Mouse (Mus musculus) embryonic facial prominence, embryonic 11.5 days (tissue): Measurements from ENCODE around the gene Tmcc3. TPM values are rescaled to one million over a fixed set of nuclear protein-coding genes. Genes with fewer than 3 reads are reported as not detected.

Experiments used
- ATAC-seq: fragments of 200-750 bp; cut with Nextera tagmentation; replicated peaks from 2 replicates; pipeline ENCODE4 v1.8.0; 2017; ENCODE audit warnings: low read depth; ENCODE audit not compliant: insufficient number of reproducible peaks, low FRiP score, low TSS enrichment
- DNase-seq: peaks from one replicate; pipeline ENCODE4 v3.0.0-alpha.2; 2015; ENCODE audit warnings: low spot score
- H3K27ac ChIP-seq: fragments of 300-500 bp; sonication (generic); replicated peaks from 2 replicates; pipeline ENCODE4 v1.5.1; 2014; ENCODE audit warnings: mild to moderate bottlenecking, low read depth, low read length, control low read depth
- H3K27me3 ChIP-seq: fragments of 300-500 bp; sonication (generic); 2 replicates; pipeline ENCODE4 v1.6.1; 2014; ENCODE audit warnings: mild to moderate bottlenecking, low read length, moderate library complexity, mixed read lengths; ENCODE audit not compliant: control insufficient read depth, insufficient read depth
- H3K36me3 ChIP-seq: fragments of 300-500 bp; sonication (generic); replicated peaks from 2 replicates; pipeline ENCODE4 v1.6.1; 2014; ENCODE audit warnings: low read depth, mild to moderate bottlenecking, low read length, moderate library complexity, mixed read lengths; ENCODE audit not compliant: control insufficient read depth, insufficient read depth
- H3K4me1 ChIP-seq: fragments of 300-500 bp; sonication (generic); 2 replicates; pipeline ENCODE4 v1.6.1; 2014; ENCODE audit warnings: low read length, mixed read lengths; ENCODE audit not compliant: control insufficient read depth, insufficient read depth
- H3K4me2 ChIP-seq: fragments of 300-500 bp; sonication (generic); 2 replicates; pipeline ENCODE4 v1.6.1; 2014; ENCODE audit warnings: low read depth, mild to moderate bottlenecking, control low read depth, low read length, moderate library complexity
- H3K4me3 ChIP-seq: fragments of 300-500 bp; sonication (generic); 2 replicates; pipeline ENCODE4 v1.5.1; 2014; ENCODE audit warnings: low read depth, low read length, control low read depth
- H3K9ac ChIP-seq: fragments of 300-500 bp; sonication (generic); replicated peaks from 2 replicates; pipeline ENCODE4 v1.6.1; 2014; ENCODE audit warnings: mild to moderate bottlenecking, control low read depth, low read length
- H3K9me3 ChIP-seq: fragments of 300-500 bp; sonication (generic); replicated peaks from 2 replicates; pipeline ENCODE4 v1.6.1; 2016; ENCODE audit warnings: mild to moderate bottlenecking, low read length, inconsistent platforms, mixed read lengths; ENCODE audit not compliant: control insufficient read depth
- WGBS: fragments of 180-500 bp; shearing (Covaris S2); extraction: QIAGEN DNeasy Blood & Tissue Kit; methylation state at CpG from one replicate; pipeline ENCODE4 v1.1.7; 2014; 5-methylcytosine and 5-hydroxymethylcytosine counted together
- polyA plus RNA-seq: library from polyadenylated mRNA; unstranded; fragments of >200 nt; fragmentation: Nextera tagmentation; extraction: Ambion mirVana; gene quantifications from 2 replicates; pipeline ENCODE4 v1.2.1, GENCODE M21; 2014

Gene Tmcc3
- polyA plus RNA-seq, 1 experiment from 2014 or later = 3.0 TPM

DNA sequence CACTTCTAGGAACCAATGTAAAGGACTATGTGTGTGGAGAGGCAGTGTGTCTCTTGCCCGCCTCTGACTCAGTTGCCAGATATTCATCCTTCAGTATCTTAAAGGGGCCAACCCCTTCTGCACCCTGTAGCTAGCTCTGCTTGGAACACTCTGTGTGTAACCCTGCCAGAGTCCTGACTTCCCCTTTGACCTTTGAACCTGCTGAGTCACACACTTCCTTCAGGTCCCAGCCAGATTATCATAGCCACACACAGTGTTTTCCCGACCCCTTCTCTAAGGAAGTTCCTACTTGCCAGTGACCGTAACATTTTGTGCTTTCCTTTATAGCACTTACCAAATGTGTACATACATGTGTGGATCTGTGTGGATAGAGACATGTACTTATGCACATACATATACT lies 93.7 kb downstream of the Tmcc3 start:
- ATAC-seq (no peak), DNase-seq (no peak)
- H3K4me2 ChIP-seq = no peak overlapping the region
- no peak overlapping the region for H3K27ac ChIP-seq
- H3K4me3 ChIP-seq = no peak overlapping the region
- H3K27me3 ChIP-seq = no peaks in the 10 kb centered on the region
- 54% methylated on average over 3 of the region's 3 CpGs for WGBS
- no peaks in the 10 kb centered on the region for H3K4me1 ChIP-seq
- no peak overlapping the region for H3K9ac ChIP-seq
- H3K36me3 ChIP-seq = no peaks in the 10 kb centered on the region
- no peaks in the 10 kb centered on the region for H3K9me3 ChIP-seq

GRCm38 (mm10) chr10:94406821-94407220 lies 95.1 kb downstream of the Tmcc3 start:
- no peak overlapping the region for H3K4me3 ChIP-seq
- H3K9ac ChIP-seq = no peak overlapping the region
- H3K4me1 ChIP-seq = no peaks in the 10 kb centered on the region
- H3K36me3 ChIP-seq = no peaks in the 10 kb centered on the region
- H3K27ac ChIP-seq = no peak overlapping the region
- H3K27me3 ChIP-seq = no peaks in the 10 kb centered on the region
- no peaks in the 10 kb centered on the region for H3K9me3 ChIP-seq
- no peak for DNase-seq
- no peak overlapping the region for H3K4me2 ChIP-seq
- WGBS = 92% methylated on average over 7 of the region's 7 CpGs
- no peak for ATAC-seq

DNA sequence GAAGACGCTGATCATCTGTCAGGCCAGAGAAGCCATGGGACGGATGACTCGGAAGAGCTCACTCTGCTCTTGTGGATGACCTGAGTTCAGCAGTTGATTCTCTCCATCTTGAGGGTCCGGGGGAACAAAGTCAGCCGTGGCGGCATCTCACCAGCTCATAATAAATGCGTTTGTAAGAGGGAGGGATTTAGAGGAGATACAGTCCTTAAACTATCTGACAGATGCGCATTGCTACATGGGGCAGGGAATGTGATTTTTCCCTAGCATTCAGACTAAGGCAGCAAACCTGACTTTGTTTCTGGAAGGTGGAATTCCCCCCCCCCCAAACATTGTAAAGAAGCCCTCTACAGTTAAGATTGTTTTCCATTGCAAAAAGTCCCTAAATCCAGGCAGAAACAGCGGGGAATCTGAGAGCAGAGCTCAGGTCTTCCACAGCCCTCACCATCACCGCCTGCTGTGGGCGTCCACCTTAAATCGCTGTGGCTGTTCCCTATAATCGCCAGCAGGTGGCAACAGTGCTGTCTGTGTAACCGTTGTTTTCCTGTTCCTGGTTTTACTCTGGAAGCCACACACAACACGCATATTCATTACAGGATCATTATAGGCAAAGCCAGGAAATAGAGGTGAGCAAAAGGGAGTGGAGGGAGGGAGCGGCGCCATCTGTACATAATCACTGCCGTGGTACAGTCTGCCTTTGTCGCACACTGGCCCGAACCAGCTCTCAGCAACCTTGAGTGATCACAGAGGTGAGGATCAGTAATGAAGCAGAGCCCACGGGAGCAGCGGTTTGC lies 96.8 kb downstream of the Tmcc3 start:
- 28% methylated on average over 22 of the region's 22 CpGs for whole genome bisulfite sequencing
- no peaks in the 10 kb centered on the region for H3K9me3 ChIP-seq

GRCm38 (mm10) chr10:94409661-94410060 lies 97.9 kb downstream of the Tmcc3 start:
- no peak for DNase-seq

More for the DNA sequence above, 96.8 kb downstream of the Tmcc3 start:
- Histone ChIP-seq H3K4me3 (peak overlapping the region; percentile 14; the same call in 1 of the 2 replicates), H3K4me1 (no peaks in the 10 kb centered on the region), H3K9ac (peak overlapping the region; percentile 23; the same call in 1 of the 2 replicates), H3K4me2 (peak overlapping the region; percentile 27), H3K27ac (no peak overlapping the region), H3K27me3 (no peaks in the 10 kb centered on the region), H3K36me3 (no peaks in the 10 kb centered on the region)
- ATAC-seq = peak; percentile 53; the same call in 1 of the 2 replicates
- DNase-seq = peak; percentile 93

DNA sequence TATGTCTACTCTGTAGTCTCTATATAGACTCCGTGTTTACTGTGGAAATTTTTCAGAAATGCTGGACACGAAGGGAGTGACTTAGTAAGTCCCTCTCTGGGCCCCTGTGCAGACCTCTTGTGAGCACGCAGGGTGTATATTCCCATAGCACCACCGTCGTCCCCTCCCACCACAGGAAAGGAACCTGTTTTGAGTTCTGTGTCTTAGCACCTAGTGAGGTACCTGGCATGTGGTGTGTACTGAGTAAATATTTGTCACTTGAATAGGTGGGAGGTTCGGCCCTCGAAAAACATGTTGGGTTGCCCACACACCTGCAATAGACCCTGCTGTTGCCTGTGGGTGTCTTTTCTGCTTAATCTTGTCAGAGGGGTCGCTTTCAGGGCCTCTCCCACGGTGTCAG lies 99.8 kb downstream of the Tmcc3 start:
- H3K9me3 ChIP-seq = no peaks in the 10 kb centered on the region
- no peak overlapping the region for H3K4me2 ChIP-seq
- no peaks in the 10 kb centered on the region for H3K36me3 ChIP-seq
- ATAC-seq (no peak), DNase-seq (no peak)
- H3K4me1 ChIP-seq = no peaks in the 10 kb centered on the region
- H3K9ac ChIP-seq = no peak overlapping the region
- no peaks in the 10 kb centered on the region for H3K27me3 ChIP-seq
- no peak overlapping the region for H3K27ac ChIP-seq
- no peak overlapping the region for H3K4me3 ChIP-seq
- WGBS = 84% methylated on average over 9 of the region's 9 CpGs

More at GRCm38 (mm10) chr10:94409661-94410060, 97.9 kb downstream of the Tmcc3 start:
- WGBS = 77% methylated on average over 6 of the region's 6 CpGs
- no peak overlapping the region for H3K9ac ChIP-seq
- H3K27ac ChIP-seq = no peak overlapping the region
- no peaks in the 10 kb centered on the region for H3K9me3 ChIP-seq
- no peaks in the 10 kb centered on the region for H3K27me3 ChIP-seq
- ATAC-seq = no peak
- no peaks in the 10 kb centered on the region for H3K36me3 ChIP-seq
- no peaks in the 10 kb centered on the region for H3K4me1 ChIP-seq
- no peak overlapping the region for H3K4me2 ChIP-seq
- H3K4me3 ChIP-seq = no peak overlapping the region

DNA sequence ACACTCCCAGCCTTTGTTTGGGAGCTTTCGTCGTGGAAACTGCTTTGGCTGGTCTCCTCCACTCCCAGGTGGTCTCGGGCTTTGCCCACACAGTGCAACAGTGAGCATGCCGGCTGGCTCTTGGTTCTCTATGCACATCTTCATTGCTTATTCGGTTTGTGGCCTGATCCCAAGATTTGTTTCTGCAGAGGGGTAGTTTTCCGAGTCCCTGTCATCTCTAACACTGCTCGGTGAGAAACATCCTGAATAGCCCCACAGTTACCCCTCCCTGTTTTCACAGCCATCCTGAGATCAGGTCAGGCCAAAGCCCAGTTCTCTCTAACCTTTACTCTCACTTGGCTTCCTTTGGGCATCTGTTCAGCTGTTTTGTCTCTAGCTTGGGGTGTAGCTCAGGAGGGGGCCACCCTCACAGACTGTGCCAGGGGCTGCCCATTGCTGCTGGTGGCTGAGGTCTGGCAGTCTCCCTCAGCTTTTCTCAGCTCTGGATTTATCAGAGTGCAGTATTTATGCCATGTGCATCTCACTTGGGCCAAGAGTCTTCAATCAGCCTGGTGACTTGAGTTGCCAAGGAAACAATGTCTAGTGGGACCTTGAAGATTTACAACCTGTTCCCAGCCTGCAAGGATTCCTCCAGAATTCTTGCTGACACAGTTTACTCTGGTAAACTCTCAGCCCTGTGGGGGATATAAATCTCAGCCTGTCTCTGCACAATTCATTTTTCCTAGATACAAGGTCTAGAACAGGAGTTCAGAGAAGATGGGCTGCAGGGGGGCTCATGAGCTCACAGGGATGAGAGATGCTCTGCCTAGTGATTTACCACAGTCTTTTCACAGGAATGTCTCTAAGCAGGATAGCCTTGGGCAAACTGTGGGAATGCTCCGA lies 102.3 kb downstream of the Tmcc3 start:
- ATAC-seq (no peak), DNase-seq (no peak)
- WGBS = 51% methylated on average over 8 of the region's 8 CpGs
- Histone ChIP-seq H3K27ac (no peak overlapping the region), H3K27me3 (no peaks in the 10 kb centered on the region), H3K4me1 (no peaks in the 10 kb centered on the region), H3K9me3 (no peaks in the 10 kb centered on the region), H3K9ac (no peak overlapping the region), H3K36me3 (no peaks in the 10 kb centered on the region), H3K4me2 (no peak overlapping the region), H3K4me3 (no peak overlapping the region)

DNA sequence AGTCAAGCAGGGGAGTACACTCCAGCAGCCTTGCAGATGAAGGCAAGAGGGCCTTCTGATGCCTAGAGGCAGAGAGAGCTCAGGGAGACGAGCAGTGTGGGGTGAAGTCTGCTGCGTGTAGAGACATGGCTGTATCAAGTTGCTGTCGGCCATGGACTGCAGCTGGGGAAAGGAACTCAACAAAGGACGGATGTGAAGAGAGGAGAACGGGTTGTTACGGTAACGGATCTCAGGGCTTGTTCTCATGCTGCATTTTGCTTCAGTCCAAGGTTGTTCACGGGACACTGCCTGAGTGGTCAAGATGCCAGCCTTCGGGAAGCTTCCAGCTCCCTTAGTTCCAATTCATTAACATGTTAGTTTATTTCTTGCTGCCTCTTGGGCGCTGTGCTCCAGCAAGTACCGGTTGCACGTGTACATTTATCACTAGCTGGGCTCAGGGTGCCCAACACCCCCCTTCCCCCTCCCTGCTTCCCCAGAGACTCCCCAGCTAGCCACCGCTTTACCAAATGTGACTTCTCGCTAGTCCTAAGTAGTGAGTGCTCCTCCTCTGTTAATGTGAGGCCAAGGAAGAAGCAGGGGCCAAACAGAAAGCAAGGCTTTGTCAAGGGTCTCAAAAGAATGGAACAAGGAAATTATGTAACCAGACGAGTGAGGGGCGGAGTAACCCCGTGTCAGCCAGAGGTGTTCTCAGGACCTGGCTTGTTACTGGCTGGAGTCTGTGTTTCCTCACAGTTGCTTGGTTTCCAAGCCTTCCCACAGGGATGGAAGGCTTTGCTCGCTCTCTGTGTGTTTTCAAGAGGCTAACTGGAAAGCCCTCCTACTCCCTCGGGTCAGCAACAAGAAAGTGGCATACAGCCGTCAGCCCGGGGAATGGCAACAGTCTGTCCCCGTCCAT lies 104.4 kb downstream of the Tmcc3 start:
- H3K4me2 ChIP-seq = no peak overlapping the region
- peak; percentile 48 for DNase-seq

More for the DNA sequence above, 104.4 kb downstream of the Tmcc3 start:
- no peaks in the 10 kb centered on the region for H3K4me1 ChIP-seq
- H3K4me3 ChIP-seq = no peak overlapping the region
- H3K27ac ChIP-seq = no peak overlapping the region
- no peaks in the 10 kb centered on the region for H3K27me3 ChIP-seq
- no peaks in the 10 kb centered on the region for H3K36me3 ChIP-seq
- no peaks in the 10 kb centered on the region for H3K9me3 ChIP-seq
- H3K9ac ChIP-seq = no peak overlapping the region
- no peak for ATAC-seq
- WGBS = 47% methylated on average over 22 of the region's 22 CpGs
